In the genomic region with DNA sequence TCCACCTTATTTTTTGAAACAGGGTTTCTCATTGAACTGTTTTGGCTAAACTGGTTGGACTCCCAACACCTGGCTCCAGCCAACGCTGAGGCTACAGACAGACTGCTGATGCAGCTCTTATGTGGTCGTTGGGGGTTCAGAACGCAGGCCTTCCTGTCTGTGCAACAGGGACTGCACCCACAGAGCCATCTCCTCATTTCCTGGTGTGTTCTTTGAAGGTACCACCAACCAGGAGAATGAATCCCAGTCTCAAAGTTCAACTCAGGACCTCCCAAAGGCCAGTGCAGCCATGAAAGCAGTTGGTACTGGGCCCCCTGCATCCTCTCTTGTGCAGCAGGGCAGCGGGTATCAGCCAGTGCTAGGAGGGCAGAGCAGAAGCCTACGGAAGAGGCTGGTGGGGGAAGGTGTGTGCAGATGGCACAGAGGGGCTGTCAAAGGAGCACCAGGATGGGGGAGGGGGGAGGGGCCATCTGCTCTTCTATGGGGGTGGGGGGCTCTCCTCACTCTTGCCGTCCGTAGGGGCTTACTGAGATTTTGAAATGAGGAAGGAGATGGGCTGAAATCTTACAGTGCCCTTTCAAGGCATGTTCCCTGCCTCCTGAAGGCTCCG, we compare ENCODE assay signal across 15 mouse cellular contexts.
"Had no signal": no experiment of that assay in that cellular context is flagged by ENCODE, and none has a peak within 500 bp of the region (broad histone marks: within the 10 kb centered on the region; RNA-seq: fewer than 3 reads in every experiment).

No protein-coding gene starts in this region.

- H3K9me3 ChIP-seq: kidney, embryonic 15.5 days; limb, embryonic 15.5 days; liver, embryonic 12.5 days; midbrain, embryonic 12.5 days had no signal

- H3K27ac ChIP-seq: kidney, embryonic 15.5 days; left cerebral cortex, adult 2 months; limb, embryonic 15.5 days; liver, embryonic 12.5 days; macrophage; midbrain, embryonic 12.5 days; stomach, postnatal 0 days had no signal

- H3K27me3 ChIP-seq: limb, embryonic 15.5 days; liver, embryonic 12.5 days; midbrain, embryonic 12.5 days had no signal

- H3K4me2 ChIP-seq: kidney, embryonic 15.5 days; limb, embryonic 15.5 days; liver, embryonic 12.5 days; lung, embryonic 14.5 days; midbrain, embryonic 12.5 days had no signal

- H3K4me3 ChIP-seq: kidney, embryonic 15.5 days; left cerebral cortex, adult 2 months; limb, embryonic 15.5 days; liver, embryonic 12.5 days; megakaryocyte, embryonic 14.5 days; midbrain, embryonic 12.5 days had no signal

- H3K36me3 ChIP-seq: kidney, embryonic 15.5 days; limb, embryonic 15.5 days; liver, embryonic 12.5 days; midbrain, embryonic 12.5 days had no signal

- H3K9ac ChIP-seq: kidney, embryonic 15.5 days; limb, embryonic 15.5 days; liver, embryonic 12.5 days; lung, embryonic 14.5 days; midbrain, embryonic 12.5 days had no signal

- ATAC-seq: liver, embryonic 12.5 days; midbrain, embryonic 16.5 days had no signal

- H3K4me1 ChIP-seq: liver, embryonic 12.5 days; midbrain, embryonic 12.5 days had no signal

- DNase-seq: kidney, adult 2 months; kidney, postnatal 14 days; lung, embryonic 14.5 days; lung, postnatal 10 days; right cerebral cortex, adult 18-20 months; right cerebral cortex, postnatal 25 days had no signal
